Mouse (Mus musculus): ENCODE measurements around the gene Kdm4c.

- TF ChIP-seq POLR2A (IDR thresholded peaks at IDR 0.05; ENCODE audit: extremely low read depth, insufficient read depth, low read length) (no peak), CTCF (IDR thresholded peaks at IDR 0.05; ENCODE audit: low read depth, low read length) (no peak)
Measured at GRCm38 (mm10) chr4:74224210-74224609, 18.1 kb upstream of the Kdm4c start.
